Mouse (Mus musculus) embryonic facial prominence, embryonic 13.5 days (tissue): Measurements from ENCODE around the gene Fgfr2. TPM values are rescaled to one million over a fixed set of nuclear protein-coding genes. Genes with fewer than 3 reads are reported as not detected.

Source experiments
- ATAC-seq: fragments of 200-750 bp; cut with Nextera tagmentation; 2 replicates; pipeline ENCODE4 v1.8.0; 2017; ENCODE audit warnings: low read depth; ENCODE audit not compliant: insufficient number of reproducible peaks, insufficient read depth, low FRiP score, low TSS enrichment
- H3K27ac ChIP-seq: fragments of 300-500 bp; sonication (generic); 2 replicates; pipeline ENCODE4 v1.5.1; 2015; ENCODE audit warnings: moderate library complexity, mild to moderate bottlenecking, inconsistent platforms
- H3K27me3 ChIP-seq: fragments of 300-500 bp; sonication (generic); 2 replicates; pipeline ENCODE4 v1.6.1; 2015; ENCODE audit warnings: mild to moderate bottlenecking, inconsistent platforms
- H3K36me3 ChIP-seq: fragments of 300-500 bp; sonication (generic); 2 replicates; pipeline ENCODE4 v1.6.1; 2015; ENCODE audit warnings: mild to moderate bottlenecking, inconsistent platforms
- H3K4me1 ChIP-seq: fragments of 300-500 bp; sonication (generic); 2 replicates; pipeline ENCODE4 v1.6.1; 2015; ENCODE audit warnings: inconsistent platforms
- H3K4me2 ChIP-seq: fragments of 300-500 bp; sonication (generic); 2 replicates; pipeline ENCODE4 v1.6.1; 2015; ENCODE audit warnings: moderate library complexity, mild to moderate bottlenecking, inconsistent platforms
- H3K4me3 ChIP-seq: fragments of 300-500 bp; sonication (generic); 2 replicates; pipeline ENCODE4 v1.5.1; 2015; ENCODE audit warnings: mild to moderate bottlenecking, inconsistent platforms
- H3K9ac ChIP-seq: fragments of 300-500 bp; sonication (generic); 2 replicates; pipeline ENCODE4 v1.6.1; 2015; ENCODE audit warnings: mild to moderate bottlenecking, inconsistent platforms
- H3K9me3 ChIP-seq: fragments of 300-500 bp; sonication (generic); 2 replicates; pipeline ENCODE4 v1.6.1; 2016; ENCODE audit warnings: inconsistent platforms
- WGBS: fragments of 180-500 bp; shearing (Covaris S2); methylation state at CpG from one replicate; pipeline ENCODE4 v1.1.7; 2015; ENCODE audit warnings: mixed read lengths; 5-methylcytosine and 5-hydroxymethylcytosine counted together
- polyA plus RNA-seq: library from polyadenylated mRNA; unstranded; fragments of >200 nt; fragmentation: Nextera tagmentation; extraction: Ambion mirVana; gene quantifications from 2 replicates; pipeline ENCODE4 v1.2.1, GENCODE M21; 2015

Gene Fgfr2
- polyA plus RNA-seq, 1 experiment from 2014 or later, result 174 TPM

DNA sequence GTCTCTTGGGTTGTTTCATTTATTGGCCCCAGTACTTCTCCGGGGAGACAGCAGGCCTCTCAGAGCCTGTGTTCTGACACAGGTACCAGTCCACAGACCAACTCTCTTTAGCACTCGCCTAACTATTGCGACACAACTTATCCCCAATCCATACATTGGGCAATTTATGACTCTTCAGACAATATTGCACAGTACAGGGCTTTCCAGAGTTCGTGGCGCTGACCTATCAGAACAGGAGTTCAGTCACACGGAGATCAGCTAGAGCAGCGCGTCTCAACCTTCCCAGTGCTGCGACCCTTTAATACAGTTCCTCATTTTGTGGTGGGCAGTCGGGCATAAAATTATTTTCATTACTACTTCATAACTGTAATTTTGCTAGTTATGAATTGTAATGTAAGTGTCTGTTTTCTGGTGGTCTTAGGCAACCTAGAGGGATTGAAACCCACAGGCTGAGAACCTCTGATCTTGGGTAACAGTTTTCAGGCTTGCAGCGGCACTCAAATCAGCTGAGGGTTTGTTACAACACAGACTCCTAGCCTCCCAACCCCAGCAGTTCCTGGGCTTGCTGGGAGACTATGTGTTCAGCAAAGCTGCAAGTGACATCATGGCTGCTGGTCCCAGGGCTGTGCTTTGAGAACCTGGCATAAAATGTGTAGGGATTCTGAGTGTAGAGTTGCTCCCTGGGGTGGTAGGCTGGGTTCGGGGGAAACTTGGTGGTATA is 2283.6 kb downstream of the Fgfr2 start:
- Histone ChIP-seq H3K4me2 (no peak overlapping the region), H3K4me3 (no peak overlapping the region), H3K9ac (no peak overlapping the region), H3K27me3 (peaks cover 3% of the 10 kb centered on the region; the same call in 1 of the 2 replicates), H3K36me3 (no peaks in the 10 kb centered on the region), H3K4me1 (peaks cover 19% of the 10 kb centered on the region; the same call in 1 of the 2 replicates), H3K9me3 (no peaks in the 10 kb centered on the region), H3K27ac (no peak overlapping the region)
- ATAC-seq, result no peak
- WGBS, result 90% methylated on average over 12 of the region's 12 CpGs

DNA sequence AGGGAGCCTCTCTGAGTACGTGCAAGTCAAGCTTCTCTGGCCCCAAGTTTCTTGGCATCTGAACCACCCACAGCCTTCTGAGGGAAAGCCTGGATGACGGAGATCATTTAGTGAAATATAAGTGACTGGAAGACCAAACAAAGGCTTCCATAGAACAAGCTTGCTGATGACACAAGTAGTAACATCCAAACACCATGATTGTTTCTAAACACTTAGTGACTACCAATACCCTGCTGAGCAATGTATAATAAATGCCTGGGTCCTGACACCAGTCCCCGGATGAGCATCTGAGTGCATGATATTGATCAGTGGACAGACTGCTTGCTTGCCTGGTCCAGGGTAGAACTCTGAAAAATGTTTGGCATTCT is 2284.5 kb downstream of the Fgfr2 start:
- Histone ChIP-seq H3K36me3 (no peaks in the 10 kb centered on the region), H3K4me3 (no peak overlapping the region), H3K27ac (no peak overlapping the region), H3K4me2 (no peak overlapping the region), H3K9me3 (no peaks in the 10 kb centered on the region), H3K9ac (no peak overlapping the region), H3K27me3 (peaks cover 7% of the 10 kb centered on the region; the same call in 1 of the 2 replicates), H3K4me1 (peaks cover 20% of the 10 kb centered on the region; the same call in 1 of the 2 replicates)
- no peak for ATAC-seq
- 80% methylated on average over 3 of the region's 3 CpGs for WGBS

GRCm38 (mm10) chr7:130837941-130838657 is 2285.1 kb downstream of the Fgfr2 start:
- Histone ChIP-seq H3K9me3 (no peaks in the 10 kb centered on the region), H3K27ac (no peak overlapping the region), H3K9ac (no peak overlapping the region), H3K27me3 (peaks cover 7% of the 10 kb centered on the region), H3K4me1 (peaks cover 20% of the 10 kb centered on the region; the same call in 1 of the 2 replicates), H3K36me3 (no peaks in the 10 kb centered on the region), H3K4me2 (no peak overlapping the region), H3K4me3 (no peak overlapping the region)
- WGBS, result 34% methylated on average over 12 of the region's 12 CpGs
- no peak for ATAC-seq

DNA sequence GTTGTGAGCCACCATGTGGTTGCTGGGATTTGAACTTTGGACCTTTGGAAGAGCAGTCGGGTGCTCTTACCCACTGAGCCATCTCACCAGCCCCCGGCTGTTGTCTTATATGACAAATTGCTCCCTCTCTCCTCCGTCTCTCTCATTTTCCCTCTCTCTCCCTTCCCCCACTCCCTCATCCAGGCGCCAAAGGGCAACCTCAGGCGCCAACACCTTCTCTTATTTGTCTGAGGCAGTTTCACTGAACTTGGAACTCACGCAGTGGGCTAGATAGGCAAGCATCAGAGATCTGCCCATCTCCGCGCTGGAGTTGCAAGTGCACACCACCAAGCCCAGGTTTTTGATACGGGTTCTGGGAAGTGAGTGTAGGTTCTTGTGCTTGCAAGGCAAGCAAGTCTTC is 2287.1 kb downstream of the Fgfr2 start:
- Histone ChIP-seq H3K4me3 (no peak overlapping the region), H3K4me1 (peaks cover 20% of the 10 kb centered on the region; the same call in 1 of the 2 replicates), H3K36me3 (no peaks in the 10 kb centered on the region), H3K27me3 (peaks cover 7% of the 10 kb centered on the region), H3K9ac (no peak overlapping the region), H3K27ac (no peak overlapping the region), H3K4me2 (no peak overlapping the region), H3K9me3 (no peaks in the 10 kb centered on the region)
- ATAC-seq, result no peak
- 75% methylated on average over 9 of the region's 9 CpGs for WGBS

GRCm38 (mm10) chr7:130834958-130835861 is 2287.9 kb downstream of the Fgfr2 start:
- H3K9me3 ChIP-seq, result no peaks in the 10 kb centered on the region
- H3K36me3 ChIP-seq, result no peaks in the 10 kb centered on the region
- H3K27ac ChIP-seq, result no peak overlapping the region
- H3K9ac ChIP-seq, result no peak overlapping the region
- WGBS, result 16% methylated on average over 18 of the region's 18 CpGs
- no peak overlapping the region for H3K4me2 ChIP-seq
- H3K27me3 ChIP-seq, result peaks cover 7% of the 10 kb centered on the region
- peaks cover 22% of the 10 kb centered on the region; the same call in 1 of the 2 replicates for H3K4me1 ChIP-seq
- no peak for ATAC-seq
- H3K4me3 ChIP-seq, result no peak overlapping the region

- Histone ChIP-seq H3K36me3 (no peaks in the 10 kb centered on the region), H3K9ac (no peak overlapping the region), H3K4me2 (peak overlapping the region; percentile 21; the same call in 1 of the 2 replicates), H3K9me3 (no peaks in the 10 kb centered on the region), H3K4me1 (peaks cover 22% of the 10 kb centered on the region; the same call in 1 of the 2 replicates), H3K27me3 (peaks cover 7% of the 10 kb centered on the region), H3K27ac (no peak overlapping the region), H3K4me3 (no peak overlapping the region)
- 12% methylated on average over 21 of the region's 21 CpGs for WGBS
- ATAC-seq, result peak; percentile 97
Observed at GRCm38 (mm10) chr7:130834299-130834698, 2288.9 kb downstream of the Fgfr2 start.

DNA sequence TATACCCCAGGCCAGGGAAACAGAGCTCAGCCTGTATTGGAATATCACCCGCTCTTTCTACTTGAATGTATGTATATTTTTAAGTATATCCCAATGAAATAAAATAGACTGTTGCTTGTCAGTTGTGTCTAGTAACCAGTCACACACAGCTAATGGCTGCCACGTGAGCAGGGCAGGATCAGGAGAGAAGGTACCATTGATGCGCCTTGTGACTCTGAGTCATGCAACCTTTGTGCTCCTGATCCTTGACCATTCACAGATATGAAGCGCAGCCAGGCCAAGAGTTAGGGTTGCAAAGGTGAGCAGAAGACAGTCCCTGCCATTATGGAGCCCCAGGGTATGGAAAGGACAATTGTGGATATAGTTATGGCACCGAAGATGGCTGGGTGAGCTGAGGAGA is 2291.6 kb downstream of the Fgfr2 start:
- H3K36me3 ChIP-seq, result no peaks in the 10 kb centered on the region
- no peak overlapping the region for H3K27ac ChIP-seq
- WGBS, result 93% methylated on average over 5 of the region's 5 CpGs
- no peaks in the 10 kb centered on the region for H3K9me3 ChIP-seq
- H3K4me3 ChIP-seq, result no peak overlapping the region
- H3K4me1 ChIP-seq, result peaks cover 13% of the 10 kb centered on the region; the same call in 1 of the 2 replicates
- peaks cover 7% of the 10 kb centered on the region for H3K27me3 ChIP-seq
- no peak overlapping the region for H3K9ac ChIP-seq
- H3K4me2 ChIP-seq, result no peak overlapping the region
- no peak for ATAC-seq

DNA sequence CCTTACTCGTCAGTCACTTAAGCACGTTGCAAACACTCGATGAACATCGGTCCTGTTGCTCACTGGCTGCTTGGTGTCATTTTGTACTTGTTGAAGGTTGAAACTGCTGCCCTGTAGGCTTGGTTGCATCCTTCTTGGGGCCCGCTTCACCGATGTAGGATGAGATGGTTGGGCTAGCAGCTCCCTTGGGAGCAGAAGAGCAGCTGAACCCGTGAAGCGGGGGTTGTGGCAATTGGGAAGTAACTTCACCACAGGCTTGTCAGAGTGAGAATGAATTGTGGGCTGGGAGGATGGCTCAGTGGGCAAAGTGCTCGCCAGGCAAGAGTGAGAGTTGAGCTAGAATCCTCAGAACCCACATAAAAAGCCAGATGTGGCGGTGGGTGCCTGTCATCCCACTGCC is 2294.7 kb downstream of the Fgfr2 start:
- WGBS, result 87% methylated on average over 10 of the region's 10 CpGs
- H3K36me3 ChIP-seq, result no peaks in the 10 kb centered on the region
- H3K4me3 ChIP-seq, result no peak overlapping the region
- H3K27me3 ChIP-seq, result no peaks in the 10 kb centered on the region; the same call in 1 of the 2 replicates
- no peak overlapping the region for H3K27ac ChIP-seq
- no peak overlapping the region for H3K9ac ChIP-seq
- no peaks in the 10 kb centered on the region for H3K9me3 ChIP-seq
- H3K4me2 ChIP-seq, result no peak overlapping the region
- 0 out of 2 replicates have a peak, but pooled peaks cover 2% of the 10 kb centered on the region for H3K4me1 ChIP-seq
- no peak for ATAC-seq

DNA sequence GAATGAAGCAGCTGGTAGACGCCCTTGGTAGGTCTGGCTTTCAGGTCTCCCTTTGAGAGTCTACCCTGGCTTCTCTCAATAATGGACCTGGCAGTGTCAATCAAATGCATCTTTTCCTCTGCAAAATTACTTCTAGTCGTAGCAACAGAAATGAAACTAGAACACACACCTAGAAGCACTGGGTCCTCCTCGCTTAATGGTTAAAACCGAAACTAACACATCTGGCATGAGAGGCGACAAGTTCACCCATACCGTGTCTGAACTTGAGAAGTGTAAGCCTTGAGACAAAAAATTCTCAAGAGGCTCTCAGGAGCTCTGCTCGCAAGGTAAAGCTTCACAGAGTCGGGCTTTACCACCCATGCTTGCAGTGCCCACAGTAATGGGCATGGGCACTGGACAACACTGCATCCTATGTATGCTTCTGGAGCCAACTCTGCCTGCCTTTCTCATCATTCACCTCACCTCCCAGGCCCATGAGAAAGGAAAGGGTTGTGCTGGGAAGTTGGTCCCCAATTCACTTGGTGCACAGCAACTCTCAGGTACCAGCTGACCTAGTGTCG is 2295.2 kb downstream of the Fgfr2 start:
- no peak overlapping the region for H3K9ac ChIP-seq
- no peak overlapping the region for H3K4me3 ChIP-seq
- no peak for ATAC-seq
- no peak overlapping the region for H3K27ac ChIP-seq
- no peaks in the 10 kb centered on the region for H3K27me3 ChIP-seq
- 0 out of 2 replicates have a peak, but pooled peaks cover 2% of the 10 kb centered on the region for H3K4me1 ChIP-seq
- no peak overlapping the region for H3K4me2 ChIP-seq
- no peaks in the 10 kb centered on the region for H3K9me3 ChIP-seq
- H3K36me3 ChIP-seq, result no peaks in the 10 kb centered on the region
- WGBS, result 87% methylated on average over 9 of the region's 9 CpGs

DNA sequence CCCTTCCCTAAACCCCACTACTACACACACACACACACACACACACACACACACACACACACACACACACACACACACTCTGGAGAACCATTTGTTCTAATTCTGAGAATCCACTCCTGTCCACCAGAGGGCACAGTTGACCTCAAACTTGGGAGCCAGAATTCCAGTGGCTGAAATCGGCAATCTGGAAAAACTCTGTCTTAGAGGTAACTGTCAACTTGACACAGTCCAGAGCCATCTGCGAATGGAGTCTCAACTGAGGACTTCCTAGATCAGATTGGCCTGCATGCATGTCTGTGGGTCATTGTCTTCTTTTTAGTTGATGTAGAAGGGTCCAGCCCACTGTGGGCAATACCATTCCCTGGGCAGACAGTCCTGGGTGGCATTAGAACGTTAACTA is 2295.7 kb downstream of the Fgfr2 start:
- ATAC-seq, result no peak
- 54% methylated on average over 3 of the region's 3 CpGs for WGBS
- no peaks in the 10 kb centered on the region for H3K9me3 ChIP-seq
- H3K4me1 ChIP-seq, result 0 out of 2 replicates have a peak, but pooled peaks cover 2% of the 10 kb centered on the region
- no peak overlapping the region for H3K27ac ChIP-seq
- no peak overlapping the region for H3K4me2 ChIP-seq
- H3K9ac ChIP-seq, result no peak overlapping the region
- no peaks in the 10 kb centered on the region for H3K27me3 ChIP-seq
- no peaks in the 10 kb centered on the region for H3K36me3 ChIP-seq
- H3K4me3 ChIP-seq, result no peak overlapping the region

DNA sequence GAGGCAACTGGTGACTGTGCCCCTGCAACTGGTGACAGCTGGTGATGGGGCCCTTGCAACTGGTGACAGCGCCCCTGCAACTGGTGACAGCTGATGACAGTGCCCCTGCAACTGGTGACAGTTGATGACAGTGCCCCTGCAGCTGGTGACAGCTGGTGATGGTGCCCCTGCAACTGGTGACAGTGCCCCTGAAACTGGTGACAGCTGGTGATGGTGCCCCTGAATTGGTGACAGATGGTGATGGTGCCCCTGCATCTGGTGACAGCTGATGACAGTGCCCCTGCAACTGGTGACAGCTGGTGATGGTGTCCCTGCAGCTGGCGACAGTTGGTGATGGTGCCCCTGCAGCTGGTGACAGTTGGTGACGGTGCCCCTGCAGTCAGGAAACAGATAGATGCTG is 2296.8 kb downstream of the Fgfr2 start:
- no peak overlapping the region for H3K4me3 ChIP-seq
- WGBS, result 74% methylated on average over 3 of the region's 3 CpGs
- H3K9me3 ChIP-seq, result no peaks in the 10 kb centered on the region
- no peak for ATAC-seq
- no peaks in the 10 kb centered on the region for H3K27me3 ChIP-seq
- H3K36me3 ChIP-seq, result no peaks in the 10 kb centered on the region
- H3K27ac ChIP-seq, result no peak overlapping the region
- no peak overlapping the region for H3K4me2 ChIP-seq
- H3K4me1 ChIP-seq, result 0 out of 2 replicates have a peak, but pooled peaks cover 2% of the 10 kb centered on the region
- H3K9ac ChIP-seq, result no peak overlapping the region
